Mouse (Mus musculus) midbrain, embryonic 10.5 days (tissue): ENCODE data around the gene Chic2. TPM values are rescaled to one million over a fixed set of nuclear protein-coding genes. Genes with fewer than 3 reads are reported as not detected.
A peak's percentile ranks its signal among the peaks of the same experiment; 100 is the strongest.

ENCODE experiments used
- DNase-seq: peaks from one replicate; pipeline ENCODE4 v3.0.0-alpha.2; 2017; ENCODE audit warnings: low spot score
- H3K27ac ChIP-seq: fragments of 300-500 bp; sonication (generic); replicated peaks from 2 replicates; pipeline ENCODE4 v1.5.1; 2016; ENCODE audit warnings: mild to moderate bottlenecking
- H3K27me3 ChIP-seq: fragments of 300-500 bp; sonication (generic); 2 replicates; pipeline ENCODE4 v1.6.1; 2016; ENCODE audit warnings: low read depth, mild to moderate bottlenecking; ENCODE audit not compliant: poor library complexity, severe bottlenecking
- H3K36me3 ChIP-seq: fragments of 300-500 bp; sonication (generic); 2 replicates; pipeline ENCODE4 v1.6.1; 2016; ENCODE audit warnings: mild to moderate bottlenecking, moderate library complexity
- H3K4me1 ChIP-seq: fragments of 300-500 bp; sonication (generic); 2 replicates; pipeline ENCODE4 v1.6.1; 2016
- H3K4me3 ChIP-seq: fragments of 300-500 bp; sonication (generic); 2 replicates; pipeline ENCODE4 v1.5.1; 2016; ENCODE audit warnings: mild to moderate bottlenecking, moderate library complexity
- H3K9me3 ChIP-seq: fragments of 300-500 bp; sonication (generic); replicated peaks from 2 replicates; pipeline ENCODE4 v1.6.1; 2016; ENCODE audit warnings: mild to moderate bottlenecking
- WGBS: fragments of 180-500 bp; shearing (Covaris S2); methylation state at CpG from one replicate; pipeline ENCODE4 v1.1.7; 2016; 5-methylcytosine and 5-hydroxymethylcytosine counted together
- polyA plus RNA-seq: library from polyadenylated mRNA; unstranded; fragments of >200 nt; fragmentation: Nextera tagmentation; extraction: Ambion mirVana; gene quantifications from 2 replicates; pipeline ENCODE4 v1.2.1, GENCODE M21; 2016

The Chic2 gene
- polyA plus RNA-seq: 26.8 and 28.5 TPM in 2 replicates

GRCm38 (mm10) chr5:75044310-75044904 is at the start of gene Chic2:
Gene Chic2, minus strand, starts transcription at chr5:75044774.
- under 1% methylated on average over 89 of the region's 90 CpGs for WGBS
- Histone ChIP-seq H3K4me1 (peaks cover 20% of the 10 kb centered on the region), H3K27me3 (peaks cover 51% of the 10 kb centered on the region), H3K4me3 (peak within 1 kb of the TSS; percentile 97), H3K36me3 (peaks cover 10% of the 10 kb centered on the region), H3K9me3 (no peaks in the 10 kb centered on the region; the same call in 1 of the 2 replicates), H3K27ac (peak within 1 kb of the TSS; percentile 95)
- peak; percentile 90 for DNase-seq

- WGBS: 10% methylated on average over 4 of the region's 4 CpGs
- H3K36me3 ChIP-seq: no peaks in the 10 kb centered on the region
- no peak overlapping the region for H3K4me3 ChIP-seq
- peak; percentile 18 for DNase-seq
- H3K4me1 ChIP-seq: peaks cover 34% of the 10 kb centered on the region
- H3K27ac ChIP-seq: no peak overlapping the region
- peaks cover 100% of the 10 kb centered on the region for H3K27me3 ChIP-seq
- H3K9me3 ChIP-seq: no peaks in the 10 kb centered on the region
These were observed 41.3 kb upstream of the Chic2 start for GRCm38 (mm10) chr5:75085906-75086305.

- Histone ChIP-seq H3K9me3 (no peaks in the 10 kb centered on the region), H3K36me3 (no peaks in the 10 kb centered on the region), H3K27me3 (peaks cover 100% of the 10 kb centered on the region), H3K4me1 (peaks cover 34% of the 10 kb centered on the region), H3K4me3 (peak overlapping the region; percentile 36; the same call in 1 of the 2 replicates), H3K27ac (no peak overlapping the region)
- 3% methylated on average over 17 of the region's 17 CpGs for WGBS
- DNase-seq: no peak
These were observed 40.9 kb upstream of the Chic2 start for GRCm38 (mm10) chr5:75085521-75085875.

- no peak overlapping the region for H3K27ac ChIP-seq
- H3K4me3 ChIP-seq: peak overlapping the region; percentile 36
- H3K4me1 ChIP-seq: peaks cover 34% of the 10 kb centered on the region
- no peaks in the 10 kb centered on the region for H3K9me3 ChIP-seq
- DNase-seq: peak; percentile 49
- under 1% methylated on average over 25 of the region's 25 CpGs for WGBS
- H3K36me3 ChIP-seq: no peaks in the 10 kb centered on the region
- H3K27me3 ChIP-seq: peaks cover 100% of the 10 kb centered on the region
These were observed 40.4 kb upstream of the Chic2 start for GRCm38 (mm10) chr5:75084871-75085520.

GRCm38 (mm10) chr5:75084393-75084870 is 39.9 kb upstream of the Chic2 start:
- Histone ChIP-seq H3K27ac (no peak overlapping the region), H3K4me1 (peaks cover 37% of the 10 kb centered on the region), H3K4me3 (0 out of 2 replicates have a peak overlapping the region, but pooled peaks have one; percentile 12), H3K36me3 (no peaks in the 10 kb centered on the region), H3K27me3 (peaks cover 100% of the 10 kb centered on the region), H3K9me3 (no peaks in the 10 kb centered on the region)
- DNase-seq: peak; percentile 24
- WGBS: 1% methylated on average over 8 of the region's 8 CpGs

- Histone ChIP-seq H3K36me3 (no peaks in the 10 kb centered on the region), H3K9me3 (no peaks in the 10 kb centered on the region), H3K27me3 (peaks cover 100% of the 10 kb centered on the region), H3K27ac (no peak overlapping the region), H3K4me3 (0 out of 2 replicates have a peak overlapping the region, but pooled peaks have one; percentile 12), H3K4me1 (peaks cover 37% of the 10 kb centered on the region)
- peak; percentile 24 for DNase-seq
- under 1% methylated on average over 27 of the region's 27 CpGs for WGBS
These were observed 39.2 kb upstream of the Chic2 start for GRCm38 (mm10) chr5:75083591-75084392.

- Histone ChIP-seq H3K36me3 (no peaks in the 10 kb centered on the region), H3K27ac (no peak overlapping the region), H3K27me3 (peaks cover 100% of the 10 kb centered on the region), H3K4me3 (peak overlapping the region; percentile 23; the same call in 1 of the 2 replicates), H3K4me1 (peaks cover 37% of the 10 kb centered on the region), H3K9me3 (no peaks in the 10 kb centered on the region)
- 0% methylated on average over 14 of the region's 14 CpGs for WGBS
- DNase-seq: peak; percentile 61
These were observed 38.5 kb upstream of the Chic2 start for GRCm38 (mm10) chr5:75083061-75083460.

- 1% methylated on average over 6 of the region's 6 CpGs for WGBS
- peaks cover 37% of the 10 kb centered on the region for H3K4me1 ChIP-seq
- H3K36me3 ChIP-seq: no peaks in the 10 kb centered on the region
- no peak overlapping the region for H3K27ac ChIP-seq
- 0 out of 2 replicates have a peak overlapping the region, but pooled peaks have one; percentile 23 for H3K4me3 ChIP-seq
- H3K27me3 ChIP-seq: peaks cover 100% of the 10 kb centered on the region
- H3K9me3 ChIP-seq: no peaks in the 10 kb centered on the region
- DNase-seq: peak; percentile 29
These were observed 37.9 kb upstream of the Chic2 start for GRCm38 (mm10) chr5:75082439-75082838.

- no peaks in the 10 kb centered on the region for H3K9me3 ChIP-seq
- H3K27ac ChIP-seq: no peak overlapping the region
- peaks cover 42% of the 10 kb centered on the region for H3K4me1 ChIP-seq
- 1% methylated on average over 7 of the region's 7 CpGs for WGBS
- DNase-seq: peak; percentile 26
- no peak overlapping the region for H3K4me3 ChIP-seq
- no peaks in the 10 kb centered on the region for H3K36me3 ChIP-seq
- peaks cover 100% of the 10 kb centered on the region for H3K27me3 ChIP-seq
These were observed 35.0 kb upstream of the Chic2 start for GRCm38 (mm10) chr5:75079564-75079963.

GRCm38 (mm10) chr5:75077051-75077380 is 32.4 kb upstream of the Chic2 start:
- Histone ChIP-seq H3K4me3 (no peak overlapping the region), H3K36me3 (no peaks in the 10 kb centered on the region), H3K27ac (no peak overlapping the region), H3K27me3 (peaks cover 100% of the 10 kb centered on the region), H3K9me3 (no peaks in the 10 kb centered on the region), H3K4me1 (peaks cover 32% of the 10 kb centered on the region)
- peak; percentile 59 for DNase-seq
- WGBS: 1% methylated on average over 19 of the region's 19 CpGs

- Histone ChIP-seq H3K4me1 (peaks cover 37% of the 10 kb centered on the region), H3K27ac (peak overlapping the region; percentile 49; the same call in 1 of the 2 replicates), H3K4me3 (peak overlapping the region; percentile 46), H3K27me3 (peaks cover 100% of the 10 kb centered on the region), H3K9me3 (no peaks in the 10 kb centered on the region), H3K36me3 (no peaks in the 10 kb centered on the region)
- under 1% methylated on average over 17 of the region's 17 CpGs for WGBS
- DNase-seq: peak; percentile 46
These were observed 31.9 kb upstream of the Chic2 start for GRCm38 (mm10) chr5:75076326-75077050.

GRCm38 (mm10) chr5:75075383-75075941 is 30.9 kb upstream of the Chic2 start, which contains the start of gene Gsx2:
Gene Gsx2, plus strand, starts transcription at chr5:75075601.
- peak within 1 kb of the TSS; percentile 46 for H3K4me3 ChIP-seq
- H3K4me1 ChIP-seq: peaks cover 47% of the 10 kb centered on the region
- H3K27me3 ChIP-seq: peaks cover 100% of the 10 kb centered on the region
- WGBS: 0% methylated on average over 41 of the region's 41 CpGs
- H3K9me3 ChIP-seq: no peaks in the 10 kb centered on the region
- no peaks in the 10 kb centered on the region for H3K36me3 ChIP-seq
- H3K27ac ChIP-seq: peak within 1 kb of the TSS; percentile 49; the same call in 1 of the 2 replicates
- peak; percentile 58 for DNase-seq
